ENCODE assay signal across 12 mouse cellular contexts in the genomic region with DNA sequence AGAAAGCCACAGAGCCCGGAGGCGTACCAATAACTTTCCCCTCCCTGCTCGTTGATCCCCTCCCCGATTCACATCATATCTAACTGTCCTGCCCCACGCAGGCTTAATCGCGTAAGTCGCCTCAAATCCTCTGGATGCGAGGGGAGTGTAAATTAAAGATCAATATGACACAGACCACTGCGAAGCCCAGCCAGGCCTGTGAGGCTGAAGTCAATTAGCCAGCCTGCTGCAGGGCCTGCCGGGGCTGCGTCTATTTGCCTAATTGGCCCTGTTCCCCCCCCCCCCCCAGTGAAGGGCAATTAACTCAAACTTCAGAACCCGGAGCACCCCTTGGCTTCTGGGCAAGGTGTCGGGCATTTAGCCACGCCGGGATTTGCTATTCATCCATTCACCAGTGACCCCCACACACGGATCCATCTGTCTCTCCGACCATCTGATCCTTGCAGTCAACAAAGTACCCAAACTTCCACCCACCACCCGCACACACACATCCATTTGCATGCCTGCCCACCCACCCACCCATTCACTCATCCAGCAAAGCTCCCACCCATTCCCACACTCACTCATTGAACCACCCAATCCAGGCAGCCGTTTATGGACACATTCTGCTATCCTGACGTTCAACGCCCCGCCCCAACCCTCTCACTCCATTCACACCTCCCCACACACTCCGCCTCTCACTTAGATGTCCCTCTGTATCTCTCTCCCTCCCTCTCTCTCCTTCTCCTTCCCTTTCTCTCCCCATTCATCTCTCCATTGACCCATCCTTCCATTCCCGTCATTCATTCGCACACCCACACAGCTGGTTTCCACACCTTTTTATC. TPM values are rescaled to one million over a fixed set of nuclear protein-coding genes. Genes with fewer than 3 reads are reported as not detected.
DNase-seq lines count a peak whose midpoint lies in the region; ATAC-seq lines count a peak whose summit lies in the region.
"Had no signal": no experiment of that assay in that cellular context is flagged by ENCODE, and none has a peak within 500 bp of the region (broad histone marks: within the 10 kb centered on the region; RNA-seq: fewer than 3 reads in every experiment).

No protein-coding gene starts in this region.

- no peaks in the 10 kb centered on the region for H3K36me3 ChIP-seq in forebrain, embryonic 12.5 days (replicated peaks)
- peaks cover 31% of the 10 kb centered on the region for H3K36me3 ChIP-seq in hindbrain, embryonic 10.5 days
- no peaks in the 10 kb centered on the region for H3K36me3 ChIP-seq in limb, embryonic 11.5 days (ENCODE audit: control insufficient read depth, insufficient read depth, low read length)
- H3K36me3 ChIP-seq in kidney, embryonic 15.5 days = no peaks in the 10 kb centered on the region

- H3K4me1 ChIP-seq in forebrain, embryonic 12.5 days = peaks cover 76% of the 10 kb centered on the region
- H3K4me1 ChIP-seq in hindbrain, embryonic 10.5 days (replicated peaks) = peaks cover 94% of the 10 kb centered on the region
- peaks cover 29% of the 10 kb centered on the region; the same call in 1 of the 2 replicates for H3K4me1 ChIP-seq in limb, embryonic 11.5 days (ENCODE audit: control insufficient read depth, insufficient read depth, low read length)
- peaks cover 55% of the 10 kb centered on the region for H3K4me1 ChIP-seq in kidney, embryonic 15.5 days

- no peaks in the 10 kb centered on the region for H3K9me3 ChIP-seq in forebrain, embryonic 12.5 days
- H3K9me3 ChIP-seq in hindbrain, embryonic 10.5 days = no peaks in the 10 kb centered on the region
- H3K9me3 ChIP-seq in limb, embryonic 11.5 days (ENCODE audit: control insufficient read depth, low read length) = no peaks in the 10 kb centered on the region
- no peaks in the 10 kb centered on the region for H3K9me3 ChIP-seq in kidney, embryonic 15.5 days (replicated peaks)
- H3K9me3 ChIP-seq: embryonic facial prominence, embryonic 12.5 days had no signal

- ATAC-seq in forebrain, embryonic 12.5 days (ENCODE audit: low FRiP score) = peak; percentile 64
- ATAC-seq in limb, embryonic 11.5 days (ENCODE audit: insufficient number of reproducible peaks, low FRiP score, low TSS enrichment, low read depth) = no peak
- no peak for ATAC-seq in kidney, embryonic 15.5 days (replicated peaks; ENCODE audit: low FRiP score)

- 33% methylated on average over 26 of the region's 26 CpGs for WGBS in forebrain, embryonic 12.5 days
- 55% methylated on average over 26 of the region's 26 CpGs for WGBS in hindbrain, embryonic 10.5 days
- WGBS in limb, embryonic 11.5 days = 19% methylated on average over 26 of the region's 26 CpGs
- 40% methylated on average over 26 of the region's 26 CpGs for WGBS in kidney, embryonic 15.5 days

- no peak overlapping the region for H3K4me3 ChIP-seq in forebrain, embryonic 12.5 days (replicated peaks)
- H3K4me3 ChIP-seq in hindbrain, embryonic 10.5 days = no peak overlapping the region
- no peak overlapping the region for H3K4me3 ChIP-seq in limb, embryonic 11.5 days (ENCODE audit: low read depth, low read length)
- H3K4me3 ChIP-seq in kidney, embryonic 15.5 days (replicated peaks) = no peak overlapping the region
- H3K4me3 ChIP-seq: embryonic facial prominence, embryonic 12.5 days had no signal

- H3K4me2 ChIP-seq in forebrain, embryonic 12.5 days = peak overlapping the region; percentile 13; the same call in 1 of the 2 replicates
- 0 out of 2 replicates have a peak overlapping the region, but pooled peaks have one; percentile 4 for H3K4me2 ChIP-seq in limb, embryonic 11.5 days (ENCODE audit: low read depth, severe bottlenecking)
- H3K4me2 ChIP-seq in kidney, embryonic 15.5 days = no peak overlapping the region
- H3K4me2 ChIP-seq: embryonic facial prominence, embryonic 12.5 days had no signal

- H3K27me3 ChIP-seq in forebrain, embryonic 12.5 days = no peaks in the 10 kb centered on the region
- H3K27me3 ChIP-seq in hindbrain, embryonic 10.5 days (ENCODE audit: insufficient read depth, poor library complexity, severe bottlenecking) = no peaks in the 10 kb centered on the region; the same call in 1 of the 2 replicates
- no peaks in the 10 kb centered on the region for H3K27me3 ChIP-seq in limb, embryonic 11.5 days (ENCODE audit: control insufficient read depth, insufficient read depth, low read length)
- H3K27me3 ChIP-seq in kidney, embryonic 15.5 days = no peaks in the 10 kb centered on the region
- H3K27me3 ChIP-seq: embryonic facial prominence, embryonic 12.5 days had no signal

- DNase-seq in hindbrain, embryonic 10.5 days (ENCODE audit: low spot score) = no peak
- no peak for DNase-seq in limb, embryonic 11.5 days (ENCODE audit: low spot score)
- peak; percentile 64 for DNase-seq in retina, postnatal 1 day
- no peak for DNase-seq in natural killer cell, adult 2 months (ENCODE audit: low spot score in 2 of 2)
- DNase-seq in adrenal gland, adult 8-10 months = no peak
- DNase-seq: cerebellum, adult 11-12 months; gastrocnemius, postnatal 14 days; lung, adult 18-20 months; thymus, adult 18-20 months had no signal

- peak overlapping the region; percentile 78 for H3K27ac ChIP-seq in forebrain, embryonic 12.5 days
- H3K27ac ChIP-seq in hindbrain, embryonic 10.5 days = peak overlapping the region; percentile 57
- no peak overlapping the region for H3K27ac ChIP-seq in limb, embryonic 11.5 days (replicated peaks; ENCODE audit: low read depth, low read length)
- H3K27ac ChIP-seq in kidney, embryonic 15.5 days = no peak overlapping the region
- H3K27ac ChIP-seq: embryonic facial prominence, embryonic 12.5 days had no signal

- no peak overlapping the region for H3K9ac ChIP-seq in forebrain, embryonic 12.5 days
- no peak overlapping the region for H3K9ac ChIP-seq in limb, embryonic 11.5 days (ENCODE audit: low read length)
- no peak overlapping the region for H3K9ac ChIP-seq in kidney, embryonic 15.5 days
- H3K9ac ChIP-seq: embryonic facial prominence, embryonic 12.5 days had no signal

RNA-seq across cellular contexts. Expression of a gene that starts 49.1 kb away (rescaled TPM):
- 20.3 and 30.2 TPM in 2 replicates for polyA plus RNA-seq in forebrain, embryonic 12.5 days (2016; fragmentation: Nextera tagmentation; extraction: Ambion mirVana)
- 13.4 and 21.5 TPM in 2 replicates for polyA plus RNA-seq in hindbrain, embryonic 10.5 days (2016; fragmentation: Nextera tagmentation; extraction: Ambion mirVana)
- 12.5 and 16.2 TPM in 2 replicates for polyA plus RNA-seq in limb, embryonic 11.5 days (2014; fragmentation: Nextera tagmentation; extraction: Ambion mirVana)
- polyA plus RNA-seq in kidney, embryonic 15.5 days (2015; fragmentation: Nextera tagmentation; extraction: Ambion mirVana) = 7.1 and 8.7 TPM in 2 replicates
- total RNA-seq in adrenal gland, adult 8-10 months (2022) = 10 to 100 TPM; 20.6 to 36.8 (median 29.4) TPM

Comparison
In these comparisons a context has a peak if more than half of its experiments do, and no peak if none do; other contexts are left out.
1. H3K27ac ChIP-seq: peak in forebrain, embryonic 12.5 days (single experiment) and hindbrain, embryonic 10.5 days (single experiment); none in limb, embryonic 11.5 days (single experiment) and kidney, embryonic 15.5 days (single experiment).